In the genomic region with DNA sequence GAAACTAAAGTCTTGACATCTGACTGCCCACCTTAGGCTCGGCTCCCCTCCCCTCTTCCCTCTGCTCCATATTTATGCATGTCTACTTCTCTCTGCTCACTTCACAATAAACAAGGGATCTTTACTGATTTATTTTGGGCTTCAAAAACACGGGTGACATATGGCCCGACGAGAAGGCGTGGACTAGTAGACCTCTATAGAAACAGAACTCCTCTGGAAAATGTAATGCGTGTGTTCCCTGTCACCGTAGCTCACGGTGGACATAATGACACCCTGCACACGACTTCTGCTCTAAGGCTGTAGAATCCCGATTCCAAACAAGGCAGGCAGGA, we compare ENCODE assay signal across 13 mouse cellular contexts. TPM values are rescaled to one million over a fixed set of nuclear protein-coding genes. Genes with fewer than 3 reads are reported as not detected.
A peak's percentile ranks its signal among the peaks of the same experiment; 100 is the strongest.
DNase-seq lines count a peak whose midpoint lies in the region; ATAC-seq and TF ChIP-seq lines count a peak whose summit lies in the region.
"Had no signal": no experiment of that assay in that cellular context is flagged by ENCODE, and none has a peak within 500 bp of the region (broad histone marks: within the 10 kb centered on the region; RNA-seq: fewer than 3 reads in every experiment).

No protein-coding gene starts in this region.

- no peaks in the 10 kb centered on the region for H3K27me3 ChIP-seq in kidney, postnatal 0 days (ENCODE audit: insufficient read depth, low read length)
- no peaks in the 10 kb centered on the region for H3K27me3 ChIP-seq in forebrain, embryonic 11.5 days (ENCODE audit: control insufficient read depth, insufficient read depth, low read length)
- H3K27me3 ChIP-seq in hindbrain, embryonic 15.5 days = no peaks in the 10 kb centered on the region
- peaks cover 16% of the 10 kb centered on the region for H3K27me3 ChIP-seq in neural tube, embryonic 13.5 days

- ATAC-seq in kidney, postnatal 0 days (replicated peaks; ENCODE audit: low FRiP score, low read depth) = no peak
- no peak for ATAC-seq in forebrain, embryonic 11.5 days (replicated peaks; ENCODE audit: low FRiP score)
- no peak for ATAC-seq in hindbrain, embryonic 15.5 days (ENCODE audit: low FRiP score, low read depth)
- ATAC-seq in neural tube, embryonic 13.5 days (ENCODE audit: low read depth) = no peak
- ATAC-seq: CD4-positive, CD25-positive, alpha-beta regulatory T cell, adult 4 months had no signal

- no peaks in the 10 kb centered on the region for H3K9me3 ChIP-seq in kidney, postnatal 0 days (replicated peaks; ENCODE audit: low read length)
- H3K9me3 ChIP-seq in forebrain, embryonic 11.5 days (ENCODE audit: control insufficient read depth, low read length) = no peaks in the 10 kb centered on the region
- no peaks in the 10 kb centered on the region for H3K9me3 ChIP-seq in hindbrain, embryonic 15.5 days
- no peaks in the 10 kb centered on the region for H3K9me3 ChIP-seq in neural tube, embryonic 13.5 days

- DNase-seq in kidney, postnatal 0 days (ENCODE audit: low spot score) = no peak
- no peak for DNase-seq in kidney, adult 18-20 months
- DNase-seq in forebrain, embryonic 11.5 days (ENCODE audit: low spot score) = no peak
- no peak for DNase-seq in thymus, postnatal 36 days
- no peak for DNase-seq in retina, embryonic 14.5 days (ENCODE audit: low spot score)
- DNase-seq in Muller cell, postnatal 12 days (ENCODE audit: inconsistent ontology term) = no peak
- DNase-seq: heart, adult 18-20 months; kidney, postnatal 36 days; lung, postnatal 10 days; thymus, postnatal 14 days had no signal

- no peaks in the 10 kb centered on the region for H3K36me3 ChIP-seq in kidney, postnatal 0 days (ENCODE audit: insufficient read depth, low read length)
- no peaks in the 10 kb centered on the region for H3K36me3 ChIP-seq in forebrain, embryonic 11.5 days (ENCODE audit: control insufficient read depth, insufficient read depth, low read length)
- no peaks in the 10 kb centered on the region for H3K36me3 ChIP-seq in hindbrain, embryonic 15.5 days
- H3K36me3 ChIP-seq in neural tube, embryonic 13.5 days = no peaks in the 10 kb centered on the region

- 54% methylated on average over 10 of the region's 10 CpGs for WGBS in kidney, postnatal 0 days
- 41% methylated on average over 10 of the region's 10 CpGs for WGBS in forebrain, embryonic 11.5 days
- WGBS in hindbrain, embryonic 15.5 days = 24% methylated on average over 10 of the region's 10 CpGs
- WGBS in neural tube, embryonic 13.5 days = 26% methylated on average over 10 of the region's 10 CpGs

- no peak overlapping the region for H3K4me3 ChIP-seq in kidney, postnatal 0 days (replicated peaks; ENCODE audit: low read depth, low read length)
- no peak overlapping the region for H3K4me3 ChIP-seq in forebrain, embryonic 11.5 days (ENCODE audit: low read depth, low read length)
- H3K4me3 ChIP-seq in hindbrain, embryonic 15.5 days = no peak overlapping the region
- H3K4me3 ChIP-seq in neural tube, embryonic 13.5 days = peak overlapping the region; percentile 22

- H3K27ac ChIP-seq in kidney, postnatal 0 days = no peak overlapping the region
- H3K27ac ChIP-seq in forebrain, embryonic 11.5 days (ENCODE audit: low read depth, low read length) = no peak overlapping the region
- no peak overlapping the region for H3K27ac ChIP-seq in hindbrain, embryonic 15.5 days (replicated peaks)
- H3K27ac ChIP-seq in neural tube, embryonic 13.5 days (replicated peaks) = peak overlapping the region; percentile 65

- H3K4me1 ChIP-seq in kidney, postnatal 0 days (replicated peaks; ENCODE audit: insufficient read depth, low read length) = no peaks in the 10 kb centered on the region
- peaks cover 4% of the 10 kb centered on the region for H3K4me1 ChIP-seq in forebrain, embryonic 11.5 days (replicated peaks; ENCODE audit: control insufficient read depth, insufficient read depth, low read length)
- H3K4me1 ChIP-seq in hindbrain, embryonic 15.5 days (replicated peaks) = peaks cover 13% of the 10 kb centered on the region
- H3K4me1 ChIP-seq in neural tube, embryonic 13.5 days (replicated peaks) = peaks cover 15% of the 10 kb centered on the region

- H3K4me2 ChIP-seq in kidney, postnatal 0 days (ENCODE audit: low read length) = 0 out of 2 replicates have a peak overlapping the region, but pooled peaks have one; percentile 29
- peak overlapping the region; percentile 42; the same call in 1 of the 2 replicates for H3K4me2 ChIP-seq in forebrain, embryonic 11.5 days (ENCODE audit: low read depth, low read length, severe bottlenecking)
- peak overlapping the region; percentile 53 for H3K4me2 ChIP-seq in hindbrain, embryonic 15.5 days
- H3K4me2 ChIP-seq in neural tube, embryonic 13.5 days = peak overlapping the region; percentile 54

- no peak for TF ChIP-seq CTCF in kidney, postnatal 0 days (IDR thresholded peaks at IDR 0.05; ENCODE audit: low read depth)

- H3K9ac ChIP-seq in kidney, postnatal 0 days (ENCODE audit: low read depth, low read length) = no peak overlapping the region
- no peak overlapping the region for H3K9ac ChIP-seq in forebrain, embryonic 11.5 days (ENCODE audit: low read length)
- no peak overlapping the region for H3K9ac ChIP-seq in hindbrain, embryonic 15.5 days
- peak overlapping the region; percentile 51; the same call in 1 of the 2 replicates for H3K9ac ChIP-seq in neural tube, embryonic 13.5 days

RNA-seq across cellular contexts. Expression of a gene that starts 53.0 kb away (rescaled TPM):
- 73.6 and 88.7 TPM in 2 replicates for polyA plus RNA-seq in kidney, postnatal 0 days (2015; fragmentation: Nextera tagmentation; extraction: Ambion mirVana)
- polyA plus RNA-seq in forebrain, embryonic 11.5 days (2014; fragmentation: Nextera tagmentation; extraction: Ambion mirVana) = 255 and 266 TPM in 2 replicates
- 22.5 and 24.3 TPM in 2 replicates for polyA plus RNA-seq in hindbrain, embryonic 15.5 days (2015; fragmentation: Nextera tagmentation; extraction: Ambion mirVana)
- polyA plus RNA-seq in neural tube, embryonic 13.5 days (2015; fragmentation: Nextera tagmentation; extraction: Ambion mirVana) = 24.6 and 36.4 TPM in 2 replicates
